Mouse (Mus musculus) cerebellum, postnatal 10 days (tissue): ENCODE data around the gene Myrfl.

Experiments
- DNase-seq, 2 experiments: peaks; one replicate each; pipeline ENCODE4 v3.0.0; 2021; ENCODE audit warnings: mixed read lengths in 2 of 2

Myrfl gene

GRCm38 (mm10) chr10:116815311-116816060 lies 81.2 kb downstream of the Myrfl start:
- no peak for DNase-seq

GRCm38 (mm10) chr10:116813150-116813549 lies 83.6 kb downstream of the Myrfl start:
- DNase-seq = no peak

GRCm38 (mm10) chr10:116810738-116811137 lies 86.0 kb downstream of the Myrfl start:
- DNase-seq = no peak

DNA sequence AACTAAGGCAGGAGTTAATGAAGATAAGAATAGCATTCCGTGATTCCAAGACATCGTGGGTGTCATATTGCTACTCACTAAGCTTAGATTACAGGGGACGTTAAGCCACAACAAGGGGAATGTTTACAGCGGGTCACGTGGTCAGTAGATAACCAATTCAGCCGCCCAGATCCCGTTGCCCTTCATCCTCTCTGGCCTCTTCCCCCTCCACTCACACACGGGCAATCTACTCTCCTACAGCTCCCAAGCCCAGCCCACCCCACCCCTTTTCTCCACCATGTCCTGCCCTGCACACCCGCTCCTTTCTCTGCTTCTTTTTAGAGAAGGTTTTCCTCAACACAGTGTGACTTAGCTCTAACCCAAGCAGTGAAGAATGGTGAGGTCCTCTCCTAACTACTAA lies 87.3 kb downstream of the Myrfl start:
- DNase-seq = no peak

DNA sequence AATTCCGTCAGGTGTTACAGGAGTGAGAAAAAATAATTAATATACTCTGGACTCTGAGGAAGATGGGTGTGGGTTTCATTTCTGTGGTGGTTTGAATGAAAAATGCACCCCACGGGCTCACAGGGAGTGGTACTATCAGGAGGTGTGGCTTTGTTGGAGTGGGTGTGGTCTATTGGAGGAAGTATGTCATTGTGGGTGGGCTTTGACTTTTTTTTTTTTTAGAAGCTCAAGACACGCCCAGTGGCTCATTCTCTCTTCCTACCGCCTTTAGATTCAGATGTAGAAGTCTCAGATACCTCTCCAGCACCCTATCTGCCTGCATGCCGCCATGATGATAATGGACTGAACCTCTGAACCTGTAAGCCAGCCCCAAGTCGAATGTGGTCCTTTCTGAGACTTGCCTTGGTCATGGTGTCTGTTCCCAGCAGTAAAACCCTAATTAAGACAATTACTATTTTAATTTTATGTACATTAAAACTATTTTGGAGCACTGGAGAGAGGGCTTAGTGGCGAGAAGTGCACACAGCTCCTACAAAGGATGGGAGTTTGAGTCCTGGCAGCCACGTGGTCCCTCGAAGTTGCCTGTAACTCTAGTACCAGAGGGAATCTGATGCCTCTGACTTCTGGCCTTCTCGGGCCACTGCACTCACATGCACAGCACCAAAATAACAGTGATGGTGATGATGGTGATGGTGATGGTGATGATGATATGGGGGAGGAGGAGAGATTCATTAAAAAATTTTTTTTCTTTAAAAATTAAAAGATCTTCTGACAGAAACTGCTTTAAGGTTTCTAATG lies 88.0 kb downstream of the Myrfl start:
- DNase-seq = no peak

DNA sequence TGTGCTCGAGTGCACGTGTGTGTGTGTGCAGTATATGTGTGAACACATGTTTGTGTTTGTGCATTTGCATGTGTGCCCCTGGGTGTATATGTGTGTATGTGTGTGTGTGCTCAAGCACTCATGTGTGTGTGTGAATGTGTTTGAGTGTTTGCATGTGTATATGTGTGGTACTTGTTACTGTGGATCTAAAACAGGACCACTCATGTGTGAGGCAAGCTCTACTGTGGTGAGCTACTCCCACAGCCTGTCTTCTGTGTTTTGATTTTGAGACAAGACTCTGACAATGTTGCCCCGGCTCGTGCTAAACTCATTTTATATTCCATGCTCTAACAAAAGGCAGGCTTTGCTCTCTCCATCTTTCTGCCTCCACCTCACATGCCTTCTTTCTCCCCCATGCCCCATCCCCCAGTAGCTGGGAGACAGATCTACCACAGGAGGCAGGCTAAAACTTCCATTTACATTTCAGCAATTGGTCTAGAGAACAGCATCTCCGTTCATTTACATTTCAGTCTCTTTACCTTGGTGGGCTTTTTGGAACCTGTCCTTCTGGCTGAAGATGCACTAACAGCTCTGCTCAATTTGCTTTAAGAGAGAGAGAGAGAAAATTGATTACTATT lies 94.4 kb downstream of the Myrfl start:
- DNase-seq = no peak

DNA sequence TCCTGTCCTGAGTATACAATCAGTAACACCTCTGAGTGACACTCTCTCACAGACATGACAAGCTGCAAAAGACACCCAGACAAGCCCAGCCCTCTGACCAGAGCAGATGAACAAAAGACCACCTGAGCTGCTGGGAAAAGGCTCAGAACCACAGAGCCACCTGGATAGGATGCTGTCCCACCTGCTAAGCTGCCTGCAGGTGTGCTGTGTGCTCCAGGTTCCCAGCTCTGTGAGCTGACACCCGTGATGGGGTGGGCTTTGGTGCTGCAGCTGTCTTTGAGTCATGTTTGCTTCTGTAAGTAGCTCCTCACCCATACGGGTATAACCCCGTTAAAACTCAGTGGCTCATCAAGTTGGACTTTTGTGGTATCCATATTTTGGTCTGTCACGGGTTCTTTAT lies 95.4 kb downstream of the Myrfl start:
- DNase-seq = no peak

DNA sequence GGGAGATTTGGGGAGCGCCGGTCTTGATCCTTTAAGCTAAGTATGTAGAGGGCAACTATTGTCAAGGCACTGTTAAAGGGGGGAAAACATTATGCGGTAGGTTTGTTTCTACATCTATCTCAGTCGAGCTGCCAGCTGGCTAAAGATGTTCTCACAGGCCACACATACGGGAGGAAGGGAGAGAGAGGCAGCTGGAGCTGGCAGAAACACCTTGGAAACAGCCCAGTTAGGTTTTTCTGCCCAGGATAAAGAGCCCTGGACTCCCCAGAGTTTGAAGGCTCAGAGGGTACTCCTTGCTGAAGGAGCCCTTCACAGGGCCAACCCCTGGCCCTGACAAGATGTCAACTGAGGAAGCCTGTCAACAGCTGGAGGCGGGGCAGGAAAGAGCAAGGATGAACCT lies 100.7 kb downstream of the Myrfl start:
- DNase-seq = peak; percentile 57 to 60

DNA sequence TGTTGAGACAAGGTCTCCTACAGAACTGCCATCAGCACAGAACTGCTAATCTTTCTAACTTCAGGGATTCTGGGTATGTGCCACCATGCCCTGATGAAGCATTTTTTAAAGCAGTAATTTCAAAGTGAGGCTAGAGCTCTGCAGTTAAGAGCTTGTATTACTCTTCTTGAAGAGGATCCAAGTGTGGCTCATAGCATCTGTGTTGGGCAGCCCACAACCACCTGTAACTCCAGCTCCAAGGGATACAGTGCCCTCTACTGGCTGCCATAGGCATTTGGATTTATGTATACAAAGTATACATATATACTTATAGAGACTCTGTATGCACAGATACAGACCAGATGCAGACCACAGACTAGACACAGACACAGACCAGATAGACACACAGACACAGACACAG lies 107.6 kb downstream of the Myrfl start:
- DNase-seq = peak; percentile 49 to 58

- DNase-seq = no peak
These were observed 108.3 kb downstream of the Myrfl start for GRCm38 (mm10) chr10:116788431-116788830.

DNA sequence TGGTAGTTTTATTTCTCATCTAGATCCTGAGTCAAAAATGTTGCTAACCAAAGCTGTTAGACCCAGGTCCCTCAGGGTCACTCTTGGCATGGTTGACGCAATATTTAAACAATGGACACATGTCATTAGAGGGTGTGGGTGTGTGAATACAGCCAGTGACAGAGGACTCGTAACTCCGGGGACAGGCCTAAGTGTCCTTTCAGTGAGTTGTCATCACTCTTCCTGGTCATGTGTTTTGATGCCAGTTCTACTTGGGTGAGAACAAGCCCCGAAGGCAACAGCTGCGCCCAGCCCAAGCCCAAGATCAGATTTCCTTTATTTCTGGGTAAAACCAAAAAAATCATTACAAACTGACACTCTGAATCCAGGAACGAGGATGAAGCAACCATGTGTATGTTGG lies 112.6 kb downstream of the Myrfl start:
- DNase-seq = no peak

GRCm38 (mm10) chr10:116783020-116783419 lies 113.7 kb downstream of the Myrfl start:
- no peak for DNase-seq

DNA sequence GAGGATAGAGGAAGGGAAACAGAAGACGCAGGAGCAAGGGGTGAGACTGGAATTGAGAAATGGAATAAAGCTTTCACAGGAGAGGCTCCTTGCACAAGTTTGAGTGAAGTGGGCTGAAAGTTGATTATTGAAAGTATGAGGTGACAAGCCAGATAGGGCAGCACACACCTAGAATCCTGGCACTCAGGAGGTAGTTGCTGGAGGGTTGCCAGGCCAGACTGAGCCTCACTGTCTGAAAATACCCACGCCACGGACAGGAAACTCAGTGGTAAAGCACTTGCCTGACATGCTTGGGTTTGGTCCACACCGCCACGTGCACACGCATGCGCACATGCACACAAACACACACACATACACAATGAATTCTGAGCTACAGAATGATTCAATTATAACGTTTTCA lies 118.8 kb downstream of the Myrfl start:
- DNase-seq = peak; percentile 51 to 52

GRCm38 (mm10) chr10:116776846-116777245 lies 119.9 kb downstream of the Myrfl start:
- DNase-seq = no peak

DNA sequence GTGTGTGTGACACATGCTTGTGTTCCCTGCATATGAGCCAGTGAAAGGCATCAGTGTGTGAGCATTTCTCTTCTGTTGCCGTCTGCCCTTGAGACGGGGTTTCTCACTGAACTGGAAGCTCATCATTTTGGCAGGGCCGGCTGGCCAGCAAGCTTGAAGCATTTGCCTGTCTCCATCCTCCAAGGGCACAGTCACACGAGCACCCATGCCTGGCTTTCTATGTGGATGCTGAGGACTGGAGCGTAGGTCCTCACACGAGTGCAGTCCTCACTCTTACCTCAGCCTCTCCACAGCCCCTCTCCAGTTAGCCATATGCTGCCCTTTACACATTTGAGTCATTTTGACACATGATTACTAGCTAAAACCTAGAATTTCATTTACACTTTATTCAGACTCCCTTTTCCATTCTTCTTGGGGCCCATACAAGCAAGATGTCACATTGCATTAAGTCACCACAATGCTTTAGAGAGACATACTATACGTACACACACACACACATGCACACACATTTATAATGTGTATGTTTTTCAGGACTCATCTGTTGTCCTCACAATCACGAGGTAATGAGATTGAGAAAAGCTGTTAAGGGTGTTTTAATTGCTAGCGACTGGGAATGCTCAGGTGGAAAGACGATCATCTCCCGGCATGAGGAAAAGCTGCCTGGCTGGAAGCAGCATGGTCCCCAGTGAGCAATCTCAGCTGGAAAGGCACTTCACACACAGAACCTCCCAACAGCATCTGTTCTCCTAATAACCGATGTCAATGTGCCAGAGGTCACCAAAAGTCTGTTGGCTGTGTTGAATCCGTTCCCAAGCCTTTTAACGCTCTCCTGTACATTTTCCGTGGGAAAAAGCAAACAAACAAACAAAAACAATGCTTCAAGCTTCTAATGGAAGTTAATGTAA lies 122.6 kb downstream of the Myrfl start:
- DNase-seq = peak; percentile 86

DNA sequence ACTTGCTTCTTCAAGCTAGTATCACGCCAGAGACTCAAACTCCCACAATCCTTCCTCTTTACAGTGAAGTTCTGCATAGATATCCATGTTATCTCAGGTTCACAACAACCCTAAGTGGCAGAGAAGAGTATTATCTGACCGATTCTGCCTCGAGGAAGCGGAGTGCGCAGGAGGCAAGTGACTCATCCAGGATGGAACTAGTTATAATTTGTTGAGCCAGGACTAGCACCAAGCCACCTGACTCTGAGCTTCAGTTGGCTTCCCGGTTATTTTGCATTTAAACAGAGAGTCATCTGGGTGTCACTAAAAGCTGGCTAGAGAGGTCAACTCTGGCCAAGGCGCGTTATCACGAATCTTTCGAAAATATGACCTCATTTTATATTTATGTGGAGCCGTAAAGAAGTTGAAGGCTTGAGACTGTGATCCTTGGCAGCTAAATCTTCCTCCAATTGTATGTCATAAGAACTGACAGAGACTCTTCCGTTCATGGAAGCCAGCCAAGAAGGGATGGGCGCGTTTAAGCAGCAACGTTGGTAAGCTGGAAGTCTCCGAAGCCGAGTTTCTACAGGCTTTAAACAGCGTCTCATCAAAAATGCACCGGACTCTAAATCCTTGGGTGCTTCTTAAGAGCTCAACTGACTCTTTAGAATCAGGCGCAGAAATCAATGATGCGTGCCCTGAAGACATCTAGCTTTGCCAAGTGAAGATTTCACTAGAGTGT lies 125.3 kb downstream of the Myrfl start:
- peak; percentile 79 to 81 for DNase-seq

DNA sequence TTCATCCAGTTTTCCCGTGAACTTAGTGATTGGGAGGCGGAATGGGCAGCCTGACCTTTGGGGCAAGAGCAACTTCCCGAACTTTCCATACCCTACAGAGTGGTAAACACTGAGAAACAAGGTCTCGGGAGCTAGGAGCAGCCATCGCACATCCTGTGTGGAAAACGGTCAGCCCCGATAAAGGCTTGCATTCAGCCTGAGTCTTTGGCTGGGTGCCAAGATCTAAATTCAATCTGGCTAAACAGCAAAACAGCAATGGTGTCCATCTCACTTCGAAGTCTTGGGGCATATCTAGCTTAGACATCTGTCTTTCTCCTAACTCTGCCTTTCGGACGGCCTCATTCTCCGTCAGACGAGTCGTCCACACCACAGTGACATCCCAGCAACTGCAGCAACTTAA lies 128.1 kb downstream of the Myrfl start:
- peak; percentile 72 to 82 for DNase-seq

- no peak for DNase-seq
These were observed 130.2 kb downstream of the Myrfl start for GRCm38 (mm10) chr10:116766525-116766924.

DNA sequence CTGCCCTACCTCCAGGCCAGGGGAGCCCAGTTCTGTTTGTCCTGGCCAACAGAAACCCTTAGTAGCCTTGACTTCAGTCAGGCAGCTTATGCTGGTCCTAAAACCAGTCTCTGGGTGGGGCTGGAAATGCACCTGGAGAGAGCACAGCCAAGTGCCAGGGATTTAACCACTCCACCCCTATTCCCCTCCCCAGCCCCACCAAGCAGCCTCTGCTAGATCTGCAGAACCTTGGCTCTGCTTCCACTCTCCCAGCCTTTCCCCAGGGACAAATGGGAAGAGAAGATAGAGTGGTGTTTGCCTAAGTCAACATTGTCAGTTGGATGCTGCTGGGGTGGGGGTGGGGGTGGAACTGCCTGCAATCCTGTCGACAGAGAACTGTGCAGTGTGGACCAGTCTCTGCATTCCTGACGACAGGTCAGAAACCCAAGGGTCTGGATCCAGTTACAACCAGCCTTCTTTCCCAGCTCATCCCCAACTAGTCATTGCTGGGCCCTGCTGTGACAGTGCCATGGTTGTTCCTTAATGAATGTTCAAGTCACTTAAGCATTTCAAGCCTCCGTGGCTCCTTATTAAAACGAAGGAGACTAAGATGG lies 135.1 kb downstream of the Myrfl start:
- no peak for DNase-seq

DNA sequence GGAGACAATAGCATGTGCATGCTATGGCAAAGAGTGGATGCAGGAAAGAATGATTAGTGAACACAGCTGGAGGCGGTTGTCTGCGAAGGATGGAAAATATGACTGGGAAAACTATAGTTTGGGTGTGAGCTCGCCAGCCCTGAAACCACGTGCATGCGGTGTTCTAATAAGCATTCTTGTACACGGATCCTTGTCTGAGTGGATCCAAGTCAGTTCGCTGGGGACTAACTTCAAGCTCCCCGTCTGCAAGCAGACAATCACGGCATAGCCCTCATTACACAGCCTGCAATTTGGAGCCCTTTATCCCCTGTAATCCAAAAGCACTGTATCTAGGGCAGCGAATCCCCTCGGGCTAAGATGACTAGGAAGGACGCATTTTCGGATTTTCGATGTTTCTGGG lies 136.2 kb downstream of the Myrfl start:
- DNase-seq = no peak

- DNase-seq = peak; percentile 71 to 72
These were observed 136.9 kb downstream of the Myrfl start for GRCm38 (mm10) chr10:116759816-116760215.
